Mouse (Mus musculus) heart, adult 9 months (tissue): ENCODE results near the gene Foxc1.

Source experiments
- DNase-seq, 2 experiments: peaks; one replicate each; pipeline ENCODE4 v3.0.0; 2022; ENCODE audit warnings: low spot score in 2 of 2

Gene Foxc1

GRCm38 (mm10) chr13:31806890-31807735 lies 680 bp downstream of the Foxc1 start:
- DNase-seq: no peak

GRCm38 (mm10) chr13:31807736-31808115 lies 1.3 kb downstream of the Foxc1 start:
- DNase-seq: no peak

- peak in 1 of 2 experiments; percentile 33 for DNase-seq
Observed at GRCm38 (mm10) chr13:31808116-31808803, 1.8 kb downstream of the Foxc1 start.

GRCm38 (mm10) chr13:31808804-31809420 lies 2.5 kb downstream of the Foxc1 start:
- DNase-seq: no peak

- DNase-seq: no peak
Observed at GRCm38 (mm10) chr13:31809701-31810100, 3.3 kb downstream of the Foxc1 start.

- DNase-seq: no peak
Observed at GRCm38 (mm10) chr13:31810375-31810692, 3.9 kb downstream of the Foxc1 start.

GRCm38 (mm10) chr13:31810693-31811541 lies 4.5 kb downstream of the Foxc1 start:
- DNase-seq: peak in 1 of 2 experiments; percentile 29

GRCm38 (mm10) chr13:31811542-31812021 lies 5.1 kb downstream of the Foxc1 start:
- no peak for DNase-seq

- no peak for DNase-seq
Observed at GRCm38 (mm10) chr13:31812701-31813100, 6.3 kb downstream of the Foxc1 start.

- DNase-seq: no peak
Observed at GRCm38 (mm10) chr13:31815383-31816003, 9.1 kb downstream of the Foxc1 start.

GRCm38 (mm10) chr13:31818337-31818736 lies 11.9 kb downstream of the Foxc1 start:
- DNase-seq: no peak

GRCm38 (mm10) chr13:31819664-31820405 lies 13.4 kb downstream of the Foxc1 start:
- no peak for DNase-seq

GRCm38 (mm10) chr13:31820587-31821017 lies 14.2 kb downstream of the Foxc1 start:
- peak in 1 of 2 experiments; percentile 50 for DNase-seq

- DNase-seq: no peak
Observed at GRCm38 (mm10) chr13:31821050-31821449, 14.6 kb downstream of the Foxc1 start.

- DNase-seq: no peak
Observed at GRCm38 (mm10) chr13:31823316-31823715, 16.9 kb downstream of the Foxc1 start.

- no peak for DNase-seq
Observed at GRCm38 (mm10) chr13:31825180-31825579, 18.7 kb downstream of the Foxc1 start.

- no peak for DNase-seq
Observed at GRCm38 (mm10) chr13:31827160-31827559, 20.7 kb downstream of the Foxc1 start.

- no peak for DNase-seq
Observed at GRCm38 (mm10) chr13:31827820-31828332, 21.4 kb downstream of the Foxc1 start.

- DNase-seq: no peak
Observed at GRCm38 (mm10) chr13:31828446-31828845, 22.0 kb downstream of the Foxc1 start.

- DNase-seq: peak in 1 of 2 experiments; percentile 34
Observed at GRCm38 (mm10) chr13:31830332-31830731, 23.9 kb downstream of the Foxc1 start.
